Mouse (Mus musculus) hindbrain, embryonic 15.5 days (tissue): ENCODE measurements around the gene Npc2. TPM values are rescaled to one million over a fixed set of nuclear protein-coding genes. Genes with fewer than 3 reads are reported as not detected.

Experiments used
- ATAC-seq: fragments of 200-750 bp; cut with Nextera tagmentation; 2 replicates; pipeline ENCODE4 v1.8.0; 2017; ENCODE audit warnings: low read depth, moderate number of reproducible peaks, moderate TSS enrichment; ENCODE audit not compliant: low FRiP score
- H3K27ac ChIP-seq: fragments of 300-500 bp; sonication (generic); replicated peaks from 2 replicates; pipeline ENCODE4 v1.5.1; 2015; ENCODE audit warnings: mild to moderate bottlenecking, inconsistent platforms
- H3K27me3 ChIP-seq: fragments of 300-500 bp; sonication (generic); 2 replicates; pipeline ENCODE4 v1.6.1; 2015; ENCODE audit warnings: control low read depth, inconsistent platforms
- H3K36me3 ChIP-seq: fragments of 300-500 bp; sonication (generic); 2 replicates; pipeline ENCODE4 v1.6.1; 2015; ENCODE audit warnings: control low read depth, inconsistent platforms
- H3K4me1 ChIP-seq: fragments of 300-500 bp; sonication (generic); replicated peaks from 2 replicates; pipeline ENCODE4 v1.6.1; 2015; ENCODE audit warnings: control low read depth, inconsistent platforms
- H3K4me2 ChIP-seq: fragments of 300-500 bp; sonication (generic); 2 replicates; pipeline ENCODE4 v1.6.1; 2015; ENCODE audit warnings: moderate library complexity, mild to moderate bottlenecking, inconsistent platforms
- H3K4me3 ChIP-seq: fragments of 300-500 bp; sonication (generic); 2 replicates; pipeline ENCODE4 v1.5.1; 2015; ENCODE audit warnings: mild to moderate bottlenecking, inconsistent platforms
- H3K9ac ChIP-seq: fragments of 300-500 bp; sonication (generic); 2 replicates; pipeline ENCODE4 v1.6.1; 2015; ENCODE audit warnings: inconsistent platforms
- H3K9me3 ChIP-seq: fragments of 300-500 bp; sonication (generic); 2 replicates; pipeline ENCODE4 v1.6.1; 2016; ENCODE audit warnings: control low read depth, inconsistent platforms
- WGBS: fragments of 180-500 bp; shearing (Covaris S2); methylation state at CpG from one replicate; pipeline ENCODE4 v1.1.7; 2015; 5-methylcytosine and 5-hydroxymethylcytosine counted together
- polyA plus RNA-seq: library from polyadenylated mRNA; unstranded; fragments of >200 nt; fragmentation: Nextera tagmentation; extraction: Ambion mirVana; gene quantifications from 2 replicates; pipeline ENCODE4 v1.2.1, GENCODE M21; 2015

The Npc2 gene
- polyA plus RNA-seq, result 59.0 and 64.0 TPM in 2 replicates

DNA sequence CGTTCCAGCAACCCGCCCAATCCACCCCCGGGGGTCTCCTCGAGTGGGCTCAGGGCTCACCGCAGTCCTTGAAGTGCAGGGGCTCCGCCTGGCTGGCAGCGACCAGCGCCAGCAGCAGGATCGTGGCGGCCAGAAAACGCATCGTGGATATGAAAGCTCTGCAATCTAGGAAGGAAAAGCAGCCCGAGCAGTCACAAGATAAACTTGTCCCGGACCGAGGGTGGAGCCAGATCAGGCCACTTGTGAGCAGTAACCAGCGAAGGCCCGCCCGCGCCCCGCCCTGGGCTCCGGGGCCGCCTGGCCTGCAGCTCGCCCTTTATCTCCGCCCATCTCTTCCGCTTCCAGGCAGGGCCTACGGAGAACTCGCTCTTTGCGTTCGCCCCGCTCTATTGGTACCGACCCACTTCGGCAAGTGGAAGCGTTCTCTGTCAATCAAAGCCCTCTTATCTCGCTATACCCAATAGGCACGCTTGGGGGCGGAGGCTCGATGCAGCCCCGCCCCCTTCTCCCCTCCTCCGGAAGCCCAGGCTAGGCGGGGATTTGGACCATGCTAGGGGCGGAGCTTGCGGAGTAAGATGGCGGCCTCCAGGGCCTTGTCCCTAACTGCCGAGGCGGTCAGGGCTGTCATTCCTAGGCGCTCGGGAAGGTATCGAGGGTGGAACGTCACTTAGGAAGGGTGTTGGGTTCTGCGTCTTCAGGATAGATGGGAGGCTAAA is at the start of gene Npc2, which contains the start of gene Isca2:
Gene Npc2, minus strand, starts transcription at position 427 of the 716 bp plus-strand sequence.
Gene Isca2, plus strand, starts transcription at position 526 of the 716 bp plus-strand sequence.
- Histone ChIP-seq H3K9ac (peak within 1 kb of the TSS; percentile 79), H3K36me3 (no peaks in the 10 kb centered on the region), H3K4me1 (peaks cover 37% of the 10 kb centered on the region), H3K4me2 (peak within 1 kb of the TSS; percentile 84), H3K27ac (peak within 1 kb of the TSS; percentile 87), H3K4me3 (peak within 1 kb of the TSS; percentile 62), H3K27me3 (no peaks in the 10 kb centered on the region), H3K9me3 (no peaks in the 10 kb centered on the region)
- WGBS, result under 1% methylated on average over 48 of the region's 50 CpGs
- ATAC-seq, result peak; percentile 99

DNA sequence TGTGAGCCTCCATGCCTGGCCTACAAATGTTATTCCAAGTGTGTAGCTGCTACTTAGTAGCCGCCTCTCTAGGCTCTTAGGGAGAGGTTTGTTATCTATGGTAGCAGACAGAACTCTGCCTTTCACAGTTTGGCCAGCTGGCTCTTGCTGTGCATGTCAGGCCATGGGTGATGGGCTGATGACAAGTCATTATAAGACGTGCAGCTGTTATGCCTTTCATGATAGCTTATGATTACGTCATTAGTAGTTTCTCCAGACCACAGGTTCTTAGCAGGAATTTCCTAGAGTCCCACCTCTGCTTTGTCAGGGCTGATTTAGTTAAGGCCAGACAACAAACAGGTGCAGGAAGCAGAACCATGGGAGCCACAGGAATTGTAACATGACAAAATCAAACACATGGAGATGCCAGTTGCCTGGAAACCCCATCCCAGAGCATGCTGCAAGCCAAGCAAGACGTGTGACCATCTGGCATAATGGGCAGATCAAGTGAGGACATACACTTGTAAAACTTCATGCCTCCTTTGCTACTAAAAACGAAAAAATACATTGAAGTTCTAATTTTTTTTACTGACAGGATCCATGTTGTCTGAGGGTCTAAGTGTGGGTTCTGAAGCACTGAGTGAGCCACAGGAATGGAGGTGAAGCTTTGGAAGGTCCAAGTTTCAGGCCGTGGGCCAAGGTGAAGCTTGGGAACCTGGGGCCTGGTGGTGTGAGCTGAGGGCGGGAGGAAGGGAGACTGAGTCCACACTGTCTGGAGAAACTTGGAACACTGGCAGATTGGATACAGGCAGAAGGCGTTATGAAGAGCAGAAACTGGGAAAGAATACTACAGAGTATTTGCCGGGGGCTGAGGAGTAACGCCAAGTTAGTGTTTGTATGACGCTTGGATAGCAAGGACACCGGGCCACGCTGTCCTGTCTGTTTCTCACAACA is 46.5 kb upstream of the Npc2 start:
- H3K4me2 ChIP-seq, result no peak overlapping the region
- no peak overlapping the region for H3K9ac ChIP-seq
- H3K27ac ChIP-seq, result no peak overlapping the region
- H3K4me1 ChIP-seq, result no peaks in the 10 kb centered on the region
- H3K27me3 ChIP-seq, result no peaks in the 10 kb centered on the region
- peak; percentile 34; the same call in 1 of the 2 replicates for ATAC-seq
- H3K4me3 ChIP-seq, result no peak overlapping the region
- no peaks in the 10 kb centered on the region for H3K9me3 ChIP-seq
- WGBS, result 82% methylated on average over 13 of the region's 13 CpGs
- no peaks in the 10 kb centered on the region for H3K36me3 ChIP-seq

DNA sequence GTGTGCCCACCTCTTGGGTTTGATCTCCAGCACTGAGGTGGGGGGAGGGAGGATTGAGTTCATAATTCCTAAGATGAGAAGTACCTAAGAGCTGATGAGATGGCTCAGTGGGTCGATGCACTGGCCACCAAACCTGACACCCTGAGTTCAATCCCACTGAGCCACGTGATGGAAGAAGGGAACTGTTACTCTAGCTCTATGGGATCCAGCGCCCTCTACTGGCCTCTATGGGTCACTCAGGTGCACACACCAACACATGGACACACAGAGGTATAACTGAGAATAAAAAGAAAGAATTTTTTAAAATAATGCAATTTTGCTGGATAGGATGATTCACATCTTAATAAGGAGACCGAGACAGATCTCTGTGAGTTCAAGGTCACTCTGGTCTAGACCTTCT is 45.5 kb upstream of the Npc2 start:
- H3K4me2 ChIP-seq, result no peak overlapping the region
- WGBS, result 72% methylated on average over 4 of the region's 4 CpGs
- H3K27ac ChIP-seq, result no peak overlapping the region

DNA sequence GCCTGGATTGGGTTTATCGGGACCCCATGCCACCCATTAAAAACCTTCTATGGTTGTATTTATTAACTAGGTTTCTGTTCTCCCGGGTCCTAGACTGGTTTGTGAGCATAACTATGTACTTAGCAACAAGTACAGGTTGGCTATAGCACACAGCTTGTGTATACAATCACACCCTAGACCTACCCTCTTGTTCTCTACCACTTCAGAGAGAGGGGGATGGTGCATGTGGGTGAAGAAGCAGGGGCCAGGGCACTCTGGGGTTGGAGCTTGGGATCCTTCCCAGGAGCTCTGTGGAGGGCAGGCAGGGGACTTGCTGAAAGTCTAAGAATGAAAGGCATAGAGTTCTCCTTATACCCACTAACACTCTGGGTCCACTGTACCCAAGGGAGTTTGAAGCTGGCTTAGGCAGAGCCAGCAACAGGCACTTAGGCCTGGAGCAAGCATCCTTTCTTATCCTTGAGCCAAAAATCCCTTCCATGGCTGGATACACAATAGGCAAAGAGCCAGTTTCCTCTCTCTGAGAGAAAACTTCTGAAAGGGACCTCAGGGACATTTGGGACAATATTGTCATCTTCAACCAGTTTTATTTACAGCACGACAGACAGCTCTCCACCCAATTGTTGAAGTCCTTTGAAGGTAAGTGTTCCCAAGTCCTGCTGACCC is 41.8 kb upstream of the Npc2 start:
- Histone ChIP-seq H3K27ac (no peak overlapping the region), H3K4me2 (no peak overlapping the region), H3K9ac (no peak overlapping the region), H3K27me3 (no peaks in the 10 kb centered on the region), H3K36me3 (no peaks in the 10 kb centered on the region), H3K4me3 (no peak overlapping the region), H3K9me3 (no peaks in the 10 kb centered on the region), H3K4me1 (no peaks in the 10 kb centered on the region)
- 88% methylated on average over 3 of the region's 3 CpGs for WGBS
- ATAC-seq, result no peak

More for the DNA sequence above, 45.5 kb upstream of the Npc2 start:
- H3K36me3 ChIP-seq, result no peaks in the 10 kb centered on the region
- H3K9ac ChIP-seq, result no peak overlapping the region
- ATAC-seq, result no peak
- H3K9me3 ChIP-seq, result no peaks in the 10 kb centered on the region
- no peaks in the 10 kb centered on the region for H3K27me3 ChIP-seq
- H3K4me3 ChIP-seq, result no peak overlapping the region
- H3K4me1 ChIP-seq, result no peaks in the 10 kb centered on the region

DNA sequence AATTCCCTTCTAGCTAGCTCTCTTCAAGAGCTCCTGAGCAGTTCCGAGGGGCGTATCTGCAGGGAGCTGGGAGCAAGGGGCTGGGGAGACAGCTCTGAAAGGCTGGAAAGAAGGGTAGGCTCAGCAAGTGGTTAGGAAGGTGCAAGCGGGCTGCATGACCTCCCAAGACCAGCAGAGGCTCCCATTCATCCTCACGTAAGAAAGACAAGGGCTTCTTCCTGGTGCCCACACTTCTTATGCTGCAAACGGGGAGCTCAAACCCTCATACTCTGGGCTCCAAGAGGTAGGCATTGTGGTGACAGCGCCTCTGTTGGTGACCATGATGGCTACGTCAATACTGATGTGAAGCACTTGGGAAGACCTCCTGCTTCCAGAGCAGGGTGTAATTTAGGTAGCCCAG is 40.8 kb upstream of the Npc2 start:
- WGBS, result 51% methylated on average over 7 of the region's 7 CpGs

DNA sequence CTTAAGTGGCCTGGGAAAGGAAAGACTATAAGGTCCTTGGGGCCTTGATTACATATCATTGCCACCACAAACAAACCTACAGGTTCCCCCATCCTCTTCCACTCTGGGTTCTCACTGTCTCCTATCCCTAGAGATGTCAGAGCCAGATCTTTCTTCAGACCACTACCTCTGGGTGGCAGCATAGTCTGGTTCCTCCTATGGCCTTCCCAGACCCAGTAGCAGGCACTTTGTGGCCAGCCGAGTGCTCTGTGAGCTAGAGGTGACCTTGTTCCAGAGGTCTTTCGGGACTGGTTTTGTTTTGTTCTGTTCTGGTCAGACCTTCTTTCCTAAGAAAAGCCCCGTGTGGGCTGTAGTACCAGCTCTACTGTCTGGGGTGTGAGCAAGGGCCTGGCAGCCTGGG is 39.1 kb upstream of the Npc2 start:
- H3K4me2 ChIP-seq, result no peak overlapping the region
- no peak overlapping the region for H3K27ac ChIP-seq
- no peaks in the 10 kb centered on the region for H3K36me3 ChIP-seq
- H3K27me3 ChIP-seq, result no peaks in the 10 kb centered on the region
- WGBS, result 54% methylated on average over 3 of the region's 3 CpGs
- H3K4me1 ChIP-seq, result no peaks in the 10 kb centered on the region
- H3K9ac ChIP-seq, result no peak overlapping the region
- ATAC-seq, result no peak
- H3K4me3 ChIP-seq, result no peak overlapping the region
- H3K9me3 ChIP-seq, result no peaks in the 10 kb centered on the region

More for the DNA sequence above, 40.8 kb upstream of the Npc2 start:
- Histone ChIP-seq H3K4me2 (no peak overlapping the region), H3K4me1 (no peaks in the 10 kb centered on the region), H3K27me3 (no peaks in the 10 kb centered on the region), H3K27ac (no peak overlapping the region), H3K36me3 (no peaks in the 10 kb centered on the region), H3K9me3 (no peaks in the 10 kb centered on the region), H3K4me3 (no peak overlapping the region), H3K9ac (no peak overlapping the region)
- no peak for ATAC-seq

DNA sequence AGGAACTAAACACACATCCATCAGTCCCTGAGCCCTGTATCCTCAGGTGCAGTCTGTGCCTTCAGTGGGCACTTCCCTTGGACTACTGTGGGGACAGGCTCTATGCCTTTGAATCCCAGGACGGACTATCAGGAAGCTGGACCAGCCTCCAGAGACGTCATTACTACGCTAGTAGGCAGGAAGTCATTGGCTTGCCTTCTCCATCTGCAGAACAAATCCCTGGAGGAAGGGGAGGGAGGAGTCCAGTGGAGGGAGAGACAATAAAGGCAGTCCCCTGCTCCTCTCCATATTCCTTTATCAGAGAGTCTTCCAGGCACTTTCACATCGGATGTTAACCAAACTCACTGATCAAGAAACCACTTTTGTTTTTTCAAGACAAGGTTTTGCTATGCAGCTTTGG is 38.6 kb upstream of the Npc2 start:
- H3K4me2 ChIP-seq, result no peak overlapping the region
- H3K4me3 ChIP-seq, result no peak overlapping the region
- ATAC-seq, result no peak
- H3K27me3 ChIP-seq, result no peaks in the 10 kb centered on the region
- no peak overlapping the region for H3K27ac ChIP-seq
- no peaks in the 10 kb centered on the region for H3K4me1 ChIP-seq
- WGBS, result 61% methylated on average over 4 of the region's 4 CpGs
- no peaks in the 10 kb centered on the region for H3K9me3 ChIP-seq
- no peak overlapping the region for H3K9ac ChIP-seq
- H3K36me3 ChIP-seq, result no peaks in the 10 kb centered on the region

DNA sequence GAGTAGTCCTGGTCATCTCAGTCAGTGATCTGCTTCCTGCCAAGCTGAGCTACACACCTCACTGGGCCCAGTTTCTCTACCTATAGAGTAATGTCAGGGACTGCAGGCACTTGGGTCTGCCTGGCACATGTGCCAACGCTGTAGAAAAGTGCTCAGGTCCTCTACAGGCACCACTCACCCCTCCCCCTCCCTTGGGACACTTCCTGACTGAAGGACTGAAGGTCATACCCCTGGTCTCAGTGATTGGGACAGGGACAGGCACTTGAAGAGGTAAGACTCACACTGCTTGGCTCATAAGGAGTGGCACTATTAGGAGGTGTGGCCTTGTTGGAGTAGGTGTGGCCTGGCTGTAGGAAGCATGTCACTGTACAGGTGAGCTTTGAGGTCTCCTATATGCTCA is 37.9 kb upstream of the Npc2 start:
- no peaks in the 10 kb centered on the region for H3K4me1 ChIP-seq
- no peaks in the 10 kb centered on the region for H3K36me3 ChIP-seq
- H3K27me3 ChIP-seq, result no peaks in the 10 kb centered on the region
- H3K4me2 ChIP-seq, result no peak overlapping the region
- ATAC-seq, result no peak
- no peak overlapping the region for H3K9ac ChIP-seq
- H3K4me3 ChIP-seq, result no peak overlapping the region
- H3K9me3 ChIP-seq, result no peaks in the 10 kb centered on the region
- 67% methylated on average over 1 of the region's 1 CpGs for WGBS
- H3K27ac ChIP-seq, result no peak overlapping the region

DNA sequence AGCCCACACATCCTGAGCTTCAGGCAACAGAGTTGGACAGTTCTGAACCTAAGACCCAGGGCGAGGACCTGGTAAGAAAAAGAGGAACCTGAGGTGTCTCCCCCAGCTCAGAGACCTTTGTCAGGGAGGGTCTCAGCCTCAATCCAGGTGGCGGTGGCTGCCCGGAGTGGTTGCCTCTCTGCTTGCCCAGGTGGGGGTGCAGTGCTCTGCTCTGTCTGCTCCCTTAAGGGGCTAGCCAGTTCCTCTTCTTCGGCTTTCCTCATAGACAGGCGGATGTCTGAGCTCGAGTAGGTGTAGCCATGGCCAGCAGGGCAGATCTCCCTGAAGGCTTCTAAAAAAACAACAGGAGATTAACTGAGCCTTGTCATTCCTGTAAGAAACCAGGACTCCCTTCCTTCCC is 36.1 kb upstream of the Npc2 start:
- no peaks in the 10 kb centered on the region for H3K9me3 ChIP-seq
- no peak overlapping the region for H3K27ac ChIP-seq
- ATAC-seq, result no peak
- H3K4me2 ChIP-seq, result no peak overlapping the region
- H3K27me3 ChIP-seq, result no peaks in the 10 kb centered on the region
- no peak overlapping the region for H3K4me3 ChIP-seq
- WGBS, result 86% methylated on average over 6 of the region's 6 CpGs
- no peaks in the 10 kb centered on the region for H3K4me1 ChIP-seq
- H3K9ac ChIP-seq, result no peak overlapping the region
- H3K36me3 ChIP-seq, result no peaks in the 10 kb centered on the region

DNA sequence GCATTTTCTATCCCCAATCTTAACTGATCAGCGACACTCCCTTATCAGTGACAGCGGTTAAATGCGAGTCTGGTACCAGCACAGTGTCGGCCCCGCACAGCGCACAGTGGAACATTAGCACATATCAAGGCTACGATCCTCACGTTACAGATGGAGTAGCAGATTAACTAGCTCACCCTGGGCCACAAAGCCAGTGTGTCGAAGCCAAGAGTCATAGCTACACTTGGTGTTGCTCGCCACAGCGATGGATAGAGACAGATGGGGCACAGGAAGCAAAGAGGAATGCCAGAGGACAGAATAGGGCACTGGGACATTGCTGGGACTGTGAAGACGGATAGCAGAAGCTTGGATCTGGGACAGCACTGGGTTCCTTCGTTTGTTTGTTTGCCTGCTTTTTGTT is 34.4 kb upstream of the Npc2 start:
- H3K4me3 ChIP-seq, result no peak overlapping the region
- 73% methylated on average over 13 of the region's 13 CpGs for whole genome bisulfite sequencing

DNA sequence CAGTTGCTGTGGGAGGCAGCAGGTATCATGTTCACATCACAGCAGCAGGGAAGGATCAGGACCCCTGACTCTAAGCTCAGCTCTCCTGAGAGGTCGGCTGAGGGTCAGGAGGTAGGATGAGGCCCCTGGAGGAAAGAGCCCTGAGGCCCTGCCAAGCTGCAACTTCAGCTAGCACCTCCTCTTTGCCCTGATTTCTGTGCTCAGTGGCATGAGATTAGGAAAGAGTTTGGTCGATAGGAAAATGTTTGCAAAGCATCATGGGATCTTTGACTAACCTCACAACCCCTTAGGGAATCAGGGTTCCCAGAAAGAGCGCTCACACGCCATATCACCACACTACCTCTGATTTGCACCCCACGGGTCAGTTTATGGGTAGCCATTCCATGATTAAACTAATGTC is 33.8 kb upstream of the Npc2 start:
- WGBS, result 70% methylated on average over 5 of the region's 5 CpGs
- no peak overlapping the region for H3K27ac ChIP-seq
- no peak for ATAC-seq

More for the DNA sequence above, 34.4 kb upstream of the Npc2 start:
- Histone ChIP-seq H3K9ac (no peak overlapping the region), H3K36me3 (no peaks in the 10 kb centered on the region), H3K27me3 (no peaks in the 10 kb centered on the region), H3K27ac (no peak overlapping the region), H3K4me1 (no peaks in the 10 kb centered on the region), H3K9me3 (no peaks in the 10 kb centered on the region), H3K4me2 (no peak overlapping the region)
- ATAC-seq, result no peak

DNA sequence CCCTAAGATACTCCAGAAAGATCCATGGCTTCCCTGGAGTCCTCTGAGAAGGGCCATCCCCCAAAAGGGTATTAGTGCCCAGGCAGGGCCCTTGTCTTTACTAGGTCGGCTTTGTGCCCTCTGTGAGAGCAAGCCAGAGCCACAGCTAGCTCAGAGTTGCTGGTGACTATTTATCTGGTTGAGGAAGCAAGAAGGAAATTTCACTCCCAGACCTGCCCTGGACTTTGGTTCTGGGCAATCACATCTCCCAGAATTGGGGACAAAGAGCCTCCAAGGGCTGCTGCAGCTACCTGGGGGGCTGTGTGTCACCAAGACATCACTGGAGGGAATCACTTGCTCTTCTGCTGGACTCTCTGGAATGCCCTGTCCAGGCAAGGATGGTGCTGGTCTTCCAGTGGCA is 33.1 kb upstream of the Npc2 start:
- WGBS, result 73% methylated on average over 1 of the region's 1 CpGs

More for the DNA sequence above, 33.8 kb upstream of the Npc2 start:
- Histone ChIP-seq H3K9ac (no peak overlapping the region), H3K36me3 (no peaks in the 10 kb centered on the region), H3K4me1 (no peaks in the 10 kb centered on the region), H3K27me3 (no peaks in the 10 kb centered on the region), H3K4me3 (no peak overlapping the region), H3K9me3 (no peaks in the 10 kb centered on the region), H3K4me2 (no peak overlapping the region)

More for the DNA sequence above, 33.1 kb upstream of the Npc2 start:
- H3K4me2 ChIP-seq, result no peak overlapping the region
- ATAC-seq, result no peak
- no peaks in the 10 kb centered on the region for H3K36me3 ChIP-seq
- no peaks in the 10 kb centered on the region for H3K9me3 ChIP-seq
- H3K4me3 ChIP-seq, result no peak overlapping the region
- H3K4me1 ChIP-seq, result no peaks in the 10 kb centered on the region
- no peak overlapping the region for H3K27ac ChIP-seq
- H3K9ac ChIP-seq, result no peak overlapping the region
- H3K27me3 ChIP-seq, result no peaks in the 10 kb centered on the region
